Mouse (Mus musculus) embryo, embryonic 10.5 days (tissue): ENCODE data around the gene Slc6a12.
A peak's percentile ranks its signal among the peaks of the same experiment; 100 is the strongest.

ENCODE experiments used
- DNase-seq: peaks from one replicate; pipeline ENCODE4 v3.0.0-alpha.2; 2015; ENCODE audit warnings: low spot score

The Slc6a12 gene

GRCm38 (mm10) chr6:121343026-121343770, at the start of gene Slc6a12:
TSS of gene Slc6a12 (plus strand) at chr6:121343076.
- DNase-seq: no peak

- DNase-seq: peak; percentile 9
Observed at GRCm38 (mm10) chr6:121299317-121299716, 43.6 kb upstream of the Slc6a12 start.

GRCm38 (mm10) chr6:121299954-121300353, 42.9 kb upstream of the Slc6a12 start, which contains the start of gene Slc6a13:
TSS of gene Slc6a13 (plus strand) at chr6:121300227.
- DNase-seq: peak; percentile 85

GRCm38 (mm10) chr6:121300504-121300903, 42.4 kb upstream of the Slc6a12 start:
- no peak for DNase-seq

- no peak for DNase-seq
Observed at GRCm38 (mm10) chr6:121303466-121304220, 39.2 kb upstream of the Slc6a12 start.

- no peak for DNase-seq
Observed at GRCm38 (mm10) chr6:121304630-121305029, 38.2 kb upstream of the Slc6a12 start.

- no peak for DNase-seq
Observed at GRCm38 (mm10) chr6:121305571-121305970, 37.3 kb upstream of the Slc6a12 start.

GRCm38 (mm10) chr6:121310984-121311383, 31.9 kb upstream of the Slc6a12 start:
- DNase-seq: no peak

- no peak for DNase-seq
Observed at GRCm38 (mm10) chr6:121319099-121319498, 23.8 kb upstream of the Slc6a12 start.

GRCm38 (mm10) chr6:121322381-121323110, 20.3 kb upstream of the Slc6a12 start:
- DNase-seq: no peak

GRCm38 (mm10) chr6:121325298-121325697, 17.6 kb upstream of the Slc6a12 start:
- no peak for DNase-seq

- no peak for DNase-seq
Observed at GRCm38 (mm10) chr6:121325740-121326139, 17.1 kb upstream of the Slc6a12 start.

GRCm38 (mm10) chr6:121326486-121327069, 16.3 kb upstream of the Slc6a12 start:
- DNase-seq: peak; percentile 23

- no peak for DNase-seq
Observed at GRCm38 (mm10) chr6:121328417-121328884, 14.4 kb upstream of the Slc6a12 start.

GRCm38 (mm10) chr6:121329848-121330508, 12.9 kb upstream of the Slc6a12 start:
- DNase-seq: peak; percentile 75

GRCm38 (mm10) chr6:121335841-121336240, 7.0 kb upstream of the Slc6a12 start:
- DNase-seq: no peak

GRCm38 (mm10) chr6:121336558-121336957, 6.3 kb upstream of the Slc6a12 start:
- DNase-seq: no peak

GRCm38 (mm10) chr6:121337229-121337628, 5.6 kb upstream of the Slc6a12 start:
- DNase-seq: no peak

- DNase-seq: peak; percentile 95
Observed at GRCm38 (mm10) chr6:121337770-121338518, 4.9 kb upstream of the Slc6a12 start.

- DNase-seq: no peak
Observed at GRCm38 (mm10) chr6:121338519-121338896, 4.4 kb upstream of the Slc6a12 start.

- no peak for DNase-seq
Observed at GRCm38 (mm10) chr6:121341650-121342049, 1.2 kb upstream of the Slc6a12 start.
